Mouse (Mus musculus): Measurements from ENCODE around the gene Ttc33. TPM values are rescaled to one million over a fixed set of nuclear protein-coding genes. Genes with fewer than 3 reads are reported as not detected.
A peak's percentile ranks its signal among the peaks of the same experiment; 100 is the strongest.

The Ttc33 gene
- polyA plus RNA-seq (2015; fragmentation: Nextera tagmentation; extraction: Ambion mirVana), result 44.3 and 46.4 TPM in 2 replicates

- Histone ChIP-seq H3K4me1 (ENCODE audit: insufficient read depth, low read length) (peaks cover 19% of the 10 kb centered on the region), H3K27me3 (ENCODE audit: insufficient read depth, low read length) (no peaks in the 10 kb centered on the region), H3K4me2 (replicated peaks; ENCODE audit: low read depth, low read length) (peak within 1 kb of the TSS; percentile 88), H3K9me3 (ENCODE audit: low read length) (no peaks in the 10 kb centered on the region), H3K9ac (replicated peaks; ENCODE audit: low read length) (peak within 1 kb of the TSS; percentile 83), H3K27ac (ENCODE audit: low read length) (peak within 1 kb of the TSS; percentile 96), H3K4me3 (ENCODE audit: low read length) (peak within 1 kb of the TSS; percentile 75), H3K36me3 (ENCODE audit: insufficient read depth, low read length) (peaks cover 7% of the 10 kb centered on the region; the same call in 1 of the 2 replicates)
- under 1% methylated on average over 55 of the region's 55 CpGs for WGBS
- peak; percentile 91 for ATAC-seq (ENCODE audit: low FRiP score, low TSS enrichment)
Measured at GRCm38 (mm10) chr15:5185366-5186292, at the start of gene Ttc33. Gene Ttc33, plus strand, starts transcription at chr15:5185525.

GRCm38 (mm10) chr15:5138021-5138856, 47.1 kb upstream of the Ttc33 start:
- Histone ChIP-seq H3K27me3 (ENCODE audit: insufficient read depth, low read length) (no peaks in the 10 kb centered on the region), H3K4me3 (ENCODE audit: low read length) (no peak overlapping the region), H3K9ac (replicated peaks; ENCODE audit: low read length) (no peak overlapping the region), H3K4me2 (replicated peaks; ENCODE audit: low read depth, low read length) (no peak overlapping the region), H3K4me1 (ENCODE audit: insufficient read depth, low read length) (no peaks in the 10 kb centered on the region), H3K27ac (ENCODE audit: low read length) (no peak overlapping the region), H3K9me3 (ENCODE audit: low read length) (no peaks in the 10 kb centered on the region), H3K36me3 (ENCODE audit: insufficient read depth, low read length) (no peaks in the 10 kb centered on the region)
- whole genome bisulfite sequencing, result 75% methylated on average over 9 of the region's 9 CpGs
- peak; percentile 43; the same call in 1 of the 2 replicates for ATAC-seq (ENCODE audit: low FRiP score, low TSS enrichment)

- Histone ChIP-seq H3K9ac (replicated peaks; ENCODE audit: low read length) (no peak overlapping the region), H3K4me1 (ENCODE audit: insufficient read depth, low read length) (peaks cover under 1% of the 10 kb centered on the region; the same call in 1 of the 2 replicates), H3K9me3 (ENCODE audit: low read length) (no peaks in the 10 kb centered on the region), H3K4me3 (ENCODE audit: low read length) (no peak overlapping the region), H3K36me3 (ENCODE audit: insufficient read depth, low read length) (no peaks in the 10 kb centered on the region), H3K27ac (ENCODE audit: low read length) (no peak overlapping the region), H3K27me3 (ENCODE audit: insufficient read depth, low read length) (no peaks in the 10 kb centered on the region), H3K4me2 (replicated peaks; ENCODE audit: low read depth, low read length) (no peak overlapping the region)
- WGBS, result 93% methylated on average over 2 of the region's 2 CpGs
- no peak for ATAC-seq (ENCODE audit: low FRiP score, low TSS enrichment)
Measured at GRCm38 (mm10) chr15:5139366-5139765, 46.0 kb upstream of the Ttc33 start.

- Histone ChIP-seq H3K4me3 (ENCODE audit: low read length) (no peak overlapping the region), H3K9me3 (ENCODE audit: low read length) (no peaks in the 10 kb centered on the region), H3K27me3 (ENCODE audit: insufficient read depth, low read length) (no peaks in the 10 kb centered on the region), H3K36me3 (ENCODE audit: insufficient read depth, low read length) (no peaks in the 10 kb centered on the region), H3K27ac (ENCODE audit: low read length) (no peak overlapping the region), H3K9ac (replicated peaks; ENCODE audit: low read length) (no peak overlapping the region), H3K4me1 (ENCODE audit: insufficient read depth, low read length) (peaks cover 6% of the 10 kb centered on the region), H3K4me2 (replicated peaks; ENCODE audit: low read depth, low read length) (no peak overlapping the region)
- 86% methylated on average over 7 of the region's 7 CpGs for WGBS
- no peak for ATAC-seq (ENCODE audit: low FRiP score, low TSS enrichment)
Measured at GRCm38 (mm10) chr15:5139863-5140262, 45.5 kb upstream of the Ttc33 start.

GRCm38 (mm10) chr15:5140357-5140756, 45.0 kb upstream of the Ttc33 start:
- no peak overlapping the region for H3K4me3 ChIP-seq (ENCODE audit: low read length)
- H3K9ac ChIP-seq (replicated peaks; ENCODE audit: low read length), result no peak overlapping the region
- no peaks in the 10 kb centered on the region for H3K27me3 ChIP-seq (ENCODE audit: insufficient read depth, low read length)
- ATAC-seq (ENCODE audit: low FRiP score, low TSS enrichment), result no peak
- no peak overlapping the region for H3K27ac ChIP-seq (ENCODE audit: low read length)
- no peaks in the 10 kb centered on the region for H3K36me3 ChIP-seq (ENCODE audit: insufficient read depth, low read length)
- peaks cover 11% of the 10 kb centered on the region for H3K4me1 ChIP-seq (ENCODE audit: insufficient read depth, low read length)
- H3K9me3 ChIP-seq (ENCODE audit: low read length), result no peaks in the 10 kb centered on the region
- no peak overlapping the region for H3K4me2 ChIP-seq (replicated peaks; ENCODE audit: low read depth, low read length)

- no peak overlapping the region for H3K9ac ChIP-seq (replicated peaks; ENCODE audit: low read length)
- H3K4me2 ChIP-seq (replicated peaks; ENCODE audit: low read depth, low read length), result no peak overlapping the region
- no peaks in the 10 kb centered on the region for H3K9me3 ChIP-seq (ENCODE audit: low read length)
- no peak for ATAC-seq (ENCODE audit: low FRiP score, low TSS enrichment)
- no peak overlapping the region for H3K4me3 ChIP-seq (ENCODE audit: low read length)
- H3K27ac ChIP-seq (ENCODE audit: low read length), result no peak overlapping the region
- peaks cover 14% of the 10 kb centered on the region for H3K4me1 ChIP-seq (ENCODE audit: insufficient read depth, low read length)
- no peaks in the 10 kb centered on the region for H3K36me3 ChIP-seq (ENCODE audit: insufficient read depth, low read length)
- H3K27me3 ChIP-seq (ENCODE audit: insufficient read depth, low read length), result no peaks in the 10 kb centered on the region
- WGBS, result 65% methylated on average over 5 of the region's 5 CpGs
Measured at GRCm38 (mm10) chr15:5142047-5142446, 43.3 kb upstream of the Ttc33 start.

GRCm38 (mm10) chr15:5142714-5143113, 42.6 kb upstream of the Ttc33 start:
- Histone ChIP-seq H3K27ac (ENCODE audit: low read length) (no peak overlapping the region), H3K4me1 (ENCODE audit: insufficient read depth, low read length) (peaks cover 14% of the 10 kb centered on the region), H3K9me3 (ENCODE audit: low read length) (no peaks in the 10 kb centered on the region), H3K4me3 (ENCODE audit: low read length) (no peak overlapping the region), H3K4me2 (replicated peaks; ENCODE audit: low read depth, low read length) (peak overlapping the region; percentile 76; the same call in 1 of the 2 replicates), H3K27me3 (ENCODE audit: insufficient read depth, low read length) (no peaks in the 10 kb centered on the region), H3K9ac (replicated peaks; ENCODE audit: low read length) (no peak overlapping the region), H3K36me3 (ENCODE audit: insufficient read depth, low read length) (no peaks in the 10 kb centered on the region)
- ATAC-seq (ENCODE audit: low FRiP score, low TSS enrichment), result no peak
- 75% methylated on average over 5 of the region's 5 CpGs for WGBS

GRCm38 (mm10) chr15:5143361-5144020, 41.8 kb upstream of the Ttc33 start, which contains the start of gene Prkaa1:
Gene Prkaa1, plus strand, starts transcription at chr15:5143861.
- under 1% methylated on average over 49 of the region's 80 CpGs for WGBS
- peak within 1 kb of the TSS; percentile 93 for H3K4me3 ChIP-seq (ENCODE audit: low read length)
- H3K27ac ChIP-seq (ENCODE audit: low read length), result peak within 1 kb of the TSS; percentile 94
- ATAC-seq (ENCODE audit: low FRiP score, low TSS enrichment), result peak; percentile 93
- no peaks in the 10 kb centered on the region for H3K36me3 ChIP-seq (ENCODE audit: insufficient read depth, low read length)
- peaks cover 20% of the 10 kb centered on the region for H3K4me1 ChIP-seq (ENCODE audit: insufficient read depth, low read length)
- no peaks in the 10 kb centered on the region for H3K27me3 ChIP-seq (ENCODE audit: insufficient read depth, low read length)
- peak within 1 kb of the TSS; percentile 85 for H3K9ac ChIP-seq (replicated peaks; ENCODE audit: low read length)
- H3K4me2 ChIP-seq (replicated peaks; ENCODE audit: low read depth, low read length), result peak within 1 kb of the TSS; percentile 76
- no peaks in the 10 kb centered on the region for H3K9me3 ChIP-seq (ENCODE audit: low read length)

GRCm38 (mm10) chr15:5144021-5144778, 41.1 kb upstream of the Ttc33 start:
- Histone ChIP-seq H3K4me1 (ENCODE audit: insufficient read depth, low read length) (peaks cover 25% of the 10 kb centered on the region), H3K36me3 (ENCODE audit: insufficient read depth, low read length) (no peaks in the 10 kb centered on the region), H3K9me3 (ENCODE audit: low read length) (no peaks in the 10 kb centered on the region), H3K27me3 (ENCODE audit: insufficient read depth, low read length) (no peaks in the 10 kb centered on the region), H3K4me3 (ENCODE audit: low read length) (peak overlapping the region; percentile 93), H3K4me2 (replicated peaks; ENCODE audit: low read depth, low read length) (peak overlapping the region; percentile 76), H3K27ac (ENCODE audit: low read length) (peak overlapping the region; percentile 94), H3K9ac (replicated peaks; ENCODE audit: low read length) (peak overlapping the region; percentile 85)
- peak; percentile 91 for ATAC-seq (ENCODE audit: low FRiP score, low TSS enrichment)
- WGBS, result 2% methylated on average over 48 of the region's 61 CpGs

All from kidney, embryonic 16.5 days (tissue).